Mouse (Mus musculus): ENCODE results near the gene Il17rc. TPM values are rescaled to one million over a fixed set of nuclear protein-coding genes. Genes with fewer than 3 reads are reported as not detected.

Gene Il17rc
- polyA plus RNA-seq (2017; shearing (Covaris generic)): 0.36 TPM

GRCm38 (mm10) chr6:113471297-113471936 is at the start of gene Il17rc:
Il17rc (plus strand) TSS chr6:113471427.

GRCm38 (mm10) chr6:113435664-113436205 is 35.5 kb upstream of the Il17rc start, which contains the start of gene Cidec:
Cidec (minus strand) TSS chr6:113435760.

GRCm38 (mm10) chr6:113442442-113443090 is 28.7 kb upstream of the Il17rc start, which contains the start of gene Jagn1:
Jagn1 (plus strand) TSS chr6:113442569.

GRCm38 (mm10) chr6:113457952-113458534 is 13.2 kb upstream of the Il17rc start, which contains the start of gene Il17re:
Il17re (plus strand) TSS chr6:113458484.

GRCm38 (mm10) chr6:113483100-113483615 is 11.9 kb downstream of the Il17rc start, which contains the start of gene Creld1:
Creld1 (plus strand) TSS chr6:113483297.

GRCm38 (mm10) chr6:113501388-113502084 is 30.3 kb downstream of the Il17rc start, which contains the start of gene Prrt3:
Prrt3 (minus strand) TSS chr6:113501931.

GRCm38 (mm10) chr6:113530932-113531839 is 60.0 kb downstream of the Il17rc start, which contains the start of the genes Emc3 and Fancd2:
Emc3 (minus strand) TSS chr6:113531652.
Fancd2 (plus strand) TSS chr6:113531682.

Other genes starting within 250 kb of the Il17rc start
- gene Mtmr14, start 233.6 kb upstream of the Il17rc start, polyA plus RNA-seq (2017; shearing (Covaris generic)): 54.9 TPM
- not detected for gene Cpne9, start 189.1 kb upstream of the Il17rc start, polyA plus RNA-seq (2017; shearing (Covaris generic))
- gene Brpf1, start 164.3 kb upstream of the Il17rc start, polyA plus RNA-seq (2017; shearing (Covaris generic)): 53.3 TPM
- 13.0 TPM for gene Ogg1, start 144.5 kb upstream of the Il17rc start, polyA plus RNA-seq (2017; shearing (Covaris generic))
- 3.5 TPM for gene Camk1, start 127.4 kb upstream of the Il17rc start, polyA plus RNA-seq (2017; shearing (Covaris generic))
- 59.9 TPM for gene Tada3, start 93.5 kb upstream of the Il17rc start, polyA plus RNA-seq (2017; shearing (Covaris generic))
- gene Arpc4, start 93.3 kb upstream of the Il17rc start, polyA plus RNA-seq (2017; shearing (Covaris generic)): 533 TPM
- 18.7 TPM for gene Ttll3, start 82.2 kb upstream of the Il17rc start, polyA plus RNA-seq (2017; shearing (Covaris generic))
- gene Rpusd3, start 52.1 kb upstream of the Il17rc start, polyA plus RNA-seq (2017; shearing (Covaris generic)): 12.6 TPM
- not detected for gene Cidec, start 35.7 kb upstream of the Il17rc start, polyA plus RNA-seq (2017; shearing (Covaris generic))
- gene Jagn1, start 28.9 kb upstream of the Il17rc start, polyA plus RNA-seq (2017; shearing (Covaris generic)): 48.4 TPM
- 0.23 TPM for gene Il17re, start 12.9 kb upstream of the Il17rc start, polyA plus RNA-seq (2017; shearing (Covaris generic))
- 10.2 TPM for gene Creld1, start 11.9 kb downstream of the Il17rc start, polyA plus RNA-seq (2017; shearing (Covaris generic))
- 0.41 TPM for gene Prrt3, start 30.5 kb downstream of the Il17rc start, polyA plus RNA-seq (2017; shearing (Covaris generic))
- gene Emc3, start 60.2 kb downstream of the Il17rc start, polyA plus RNA-seq (2017; shearing (Covaris generic)): 94.3 TPM
- 2.1 TPM for gene Fancd2, start 60.3 kb downstream of the Il17rc start, polyA plus RNA-seq (2017; shearing (Covaris generic))
- gene Fancd2os, start 129.3 kb downstream of the Il17rc start, polyA plus RNA-seq (2017; shearing (Covaris generic)): not detected
- 235 TPM for gene Brk1, start 133.3 kb downstream of the Il17rc start, polyA plus RNA-seq (2017; shearing (Covaris generic))
- gene Vhl, start 152.5 kb downstream of the Il17rc start, polyA plus RNA-seq (2017; shearing (Covaris generic)): 33.2 TPM
- gene Irak2, start 167.0 kb downstream of the Il17rc start, polyA plus RNA-seq (2017; shearing (Covaris generic)): 58.7 TPM
- gene Tatdn2, start 225.6 kb downstream of the Il17rc start, polyA plus RNA-seq (2017; shearing (Covaris generic)): 6.7 TPM
- gene Ghrl, start 248.5 kb downstream of the Il17rc start, polyA plus RNA-seq (2017; shearing (Covaris generic)): 0.73 TPM

All from CD4-positive, CD25-positive, alpha-beta regulatory T cell (primary cell).